Mouse (Mus musculus) liver, embryonic 14.5 days (tissue): ENCODE results near the gene Eef1akmt2. TPM values are rescaled to one million over a fixed set of nuclear protein-coding genes. Genes with fewer than 3 reads are reported as not detected.

Source experiments
- ATAC-seq: fragments of 200-750 bp; cut with Nextera tagmentation; 2 replicates; pipeline ENCODE4 v1.8.0; 2017; ENCODE audit warnings: moderate number of reproducible peaks, mild to moderate bottlenecking, moderate library complexity; ENCODE audit not compliant: insufficient read depth
- DNase-seq, 3 experiments: peaks; one replicate each; pipeline ENCODE4 v3.0.0-alpha.2; 2012 to 2013; ENCODE audit warnings: low read depth in 3 of 3, low spot score in 3 of 3
- H3K27ac ChIP-seq: fragments of 300-500 bp; sonication (generic); 2 replicates; pipeline ENCODE4 v1.5.1; 2014; ENCODE audit warnings: moderate library complexity, mild to moderate bottlenecking, control low read depth, inconsistent platforms
- H3K27me3 ChIP-seq: fragments of 300-500 bp; sonication (generic); 2 replicates; pipeline ENCODE4 v1.6.1; 2014; ENCODE audit warnings: mild to moderate bottlenecking, low read length, moderate library complexity; ENCODE audit not compliant: control insufficient read depth, insufficient read depth
- H3K36me3 ChIP-seq: fragments of 300-500 bp; sonication (generic); replicated peaks from 2 replicates; pipeline ENCODE4 v1.6.1; 2014; ENCODE audit warnings: low read depth; ENCODE audit not compliant: control insufficient read depth, insufficient read depth
- H3K4me1 ChIP-seq, 2 experiments: fragments of 200-500 bp in 1 of 2; fragments of 300-500 bp in 1 of 2; sonication (generic) in 1 of 2; replicated peaks; 2 replicates each; pipeline ENCODE4 v1.6.1; 2012 to 2014; ENCODE audit warnings: antibody characterized with exemption in 1 of 2, inconsistent platforms in 1 of 2, low read length in 1 of 2; ENCODE audit not compliant: control insufficient read depth in 2 of 2, insufficient read depth in 2 of 2
- H3K4me2 ChIP-seq: fragments of 300-500 bp; sonication (generic); 2 replicates; pipeline ENCODE4 v1.6.1; 2014; ENCODE audit warnings: low read depth, mild to moderate bottlenecking, control low read depth, moderate library complexity
- H3K4me3 ChIP-seq, 2 experiments: fragments of 200-500 bp in 1 of 2; fragments of 300-500 bp in 1 of 2; sonication (generic) in 1 of 2; 2 replicates each; pipeline ENCODE4 v1.5.1; 2012 to 2014; ENCODE audit warnings: low read depth in 2 of 2, low read length in 2 of 2, mild to moderate bottlenecking in 2 of 2, control low read depth in 1 of 2, inconsistent platforms in 1 of 2, moderate library complexity in 1 of 2; ENCODE audit not compliant: insufficient read depth in 1 of 2
- H3K9ac ChIP-seq: fragments of 300-500 bp; sonication (generic); replicated peaks from 2 replicates; pipeline ENCODE4 v1.6.1; 2014; ENCODE audit warnings: mild to moderate bottlenecking, control low read depth, moderate library complexity
- H3K9me3 ChIP-seq: fragments of 300-500 bp; sonication (generic); 2 replicates; pipeline ENCODE4 v1.6.1; 2016; ENCODE audit warnings: low read length, mixed read lengths; ENCODE audit not compliant: control insufficient read depth
- CTCF ChIP-seq: IDR thresholded peaks from 2 replicates; pipeline ENCODE4 v1.5.1; 2016; ENCODE audit warnings: antibody characterized with exemption, low read depth, control low read depth
- EP300 ChIP-seq: IDR thresholded peaks from 2 replicates; pipeline ENCODE4 v1.6.1; 2016; ENCODE audit warnings: antibody characterized with exemption, low read depth
- WGBS: fragments of 180-500 bp; shearing (Covaris S2); extraction: QIAGEN DNeasy Blood & Tissue Kit; methylation state at CpG from one replicate; pipeline ENCODE4 v1.1.7; 2014; ENCODE audit not compliant: insufficient replicate concordance; 5-methylcytosine and 5-hydroxymethylcytosine counted together
- polyA plus RNA-seq, 2 experiments: library from polyadenylated mRNA; depleted of rRNA in 1 of 2; stranded (reverse) in 1 of 2; unstranded in 1 of 2; fragments of >200 nt; fragmentation: Nextera tagmentation in 1 of 2; extraction: Ambion mirVana in 1 of 2; gene quantifications; 2 replicates each; pipeline versions ENCODE4 v1.2.1 to v1.2.3; 2012 to 2014

Gene Eef1akmt2
- polyA plus RNA-seq, 2 experiments = 13.1 to 19.0 TPM

DNA sequence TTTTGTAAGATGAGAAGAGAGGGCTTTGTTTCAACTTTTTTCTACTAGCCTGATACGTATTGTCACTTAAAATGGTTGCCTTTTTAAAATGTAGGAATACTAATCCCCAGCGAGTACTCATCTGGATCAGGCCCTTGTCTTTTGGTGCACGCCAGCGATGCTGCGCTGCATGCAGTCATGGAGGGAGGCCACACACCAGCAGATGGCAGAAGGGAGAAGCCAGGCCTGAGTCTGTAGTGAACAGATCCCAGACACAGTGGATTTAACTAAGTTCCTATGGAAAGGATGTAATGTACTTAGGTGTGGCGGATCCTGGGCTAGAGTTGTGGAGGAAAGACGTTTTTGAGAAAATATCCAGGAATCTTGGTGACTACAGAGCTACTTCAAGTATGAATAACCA, 31.6 kb upstream of the Eef1akmt2 start:
- H3K4me3 ChIP-seq = no peak overlapping the region
- TF ChIP-seq EP300 (no peak), CTCF (peak; percentile 34)
- H3K27me3 ChIP-seq = no peaks in the 10 kb centered on the region
- WGBS = 87% methylated on average over 7 of the region's 7 CpGs
- ATAC-seq (no peak), DNase-seq (no peak)
- H3K36me3 ChIP-seq = peaks cover 26% of the 10 kb centered on the region
- no peaks in the 10 kb centered on the region for H3K9me3 ChIP-seq
- no peaks in the 10 kb centered on the region; a peak in 2 of 4 replicates for H3K4me1 ChIP-seq
- no peak overlapping the region for H3K9ac ChIP-seq
- H3K27ac ChIP-seq = no peak overlapping the region
- H3K4me2 ChIP-seq = no peak overlapping the region

DNA sequence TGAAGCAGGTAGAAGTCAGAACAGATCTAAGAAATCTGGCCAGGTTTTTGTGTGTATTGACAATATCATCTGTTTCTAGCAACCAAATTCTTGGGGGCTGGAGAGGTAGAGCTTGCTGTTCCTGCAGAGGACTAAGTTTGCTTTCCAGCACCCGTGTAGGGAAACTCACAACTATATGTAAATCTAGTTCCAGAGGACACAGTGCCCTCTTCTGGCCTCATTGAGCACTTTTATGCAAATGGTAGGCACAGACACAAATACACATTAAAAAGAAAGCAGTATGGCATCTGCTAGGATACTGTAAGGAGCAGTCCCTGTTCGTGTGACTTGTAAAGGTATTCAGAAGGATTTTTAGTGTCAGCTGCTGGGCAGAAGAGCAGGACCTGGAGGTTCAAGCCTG, 29.9 kb upstream of the Eef1akmt2 start:
- Histone ChIP-seq H3K4me2 (no peak overlapping the region), H3K36me3 (peaks cover 34% of the 10 kb centered on the region), H3K27me3 (no peaks in the 10 kb centered on the region), H3K27ac (no peak overlapping the region), H3K4me3 (no peak overlapping the region), H3K9ac (no peak overlapping the region), H3K9me3 (no peaks in the 10 kb centered on the region), H3K4me1 (no peaks in the 10 kb centered on the region; a peak in 2 of 4 replicates)
- TF ChIP-seq CTCF (peak; percentile 48; the same call in 1 of the 2 replicates), EP300 (no peak)
- DNase-seq (no peak), ATAC-seq (no peak)
- 57% methylated on average over 2 of the region's 2 CpGs for WGBS

DNA sequence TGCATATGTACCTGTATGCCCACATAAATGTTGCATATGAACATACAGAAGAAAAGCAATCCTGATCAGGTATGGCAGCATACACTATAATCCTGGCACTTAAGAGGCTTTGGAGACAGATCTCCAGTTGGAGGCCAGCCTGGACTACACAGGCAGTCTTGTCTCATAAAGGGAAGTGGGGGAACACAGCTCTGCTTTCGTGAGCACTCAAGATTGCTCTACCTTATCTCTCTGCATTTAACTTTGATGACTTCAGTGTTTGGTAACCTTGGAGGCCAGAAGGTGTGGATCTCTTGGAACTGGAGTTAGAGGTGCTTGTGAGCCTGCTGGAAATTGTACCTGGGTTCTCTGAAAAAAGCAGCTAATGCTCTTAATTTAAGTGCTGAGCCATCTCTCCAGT, 27.8 kb upstream of the Eef1akmt2 start:
- Histone ChIP-seq H3K27me3 (no peaks in the 10 kb centered on the region), H3K4me3 (no peak overlapping the region), H3K4me2 (no peak overlapping the region), H3K9me3 (no peaks in the 10 kb centered on the region), H3K27ac (no peak overlapping the region), H3K9ac (no peak overlapping the region), H3K4me1 (no peaks in the 10 kb centered on the region), H3K36me3 (peaks cover 51% of the 10 kb centered on the region)
- TF ChIP-seq EP300 (no peak), CTCF (no peak)
- no peak for DNase-seq
- ATAC-seq = no peak
- WGBS = 57% methylated on average over 1 of the region's 1 CpGs

DNA sequence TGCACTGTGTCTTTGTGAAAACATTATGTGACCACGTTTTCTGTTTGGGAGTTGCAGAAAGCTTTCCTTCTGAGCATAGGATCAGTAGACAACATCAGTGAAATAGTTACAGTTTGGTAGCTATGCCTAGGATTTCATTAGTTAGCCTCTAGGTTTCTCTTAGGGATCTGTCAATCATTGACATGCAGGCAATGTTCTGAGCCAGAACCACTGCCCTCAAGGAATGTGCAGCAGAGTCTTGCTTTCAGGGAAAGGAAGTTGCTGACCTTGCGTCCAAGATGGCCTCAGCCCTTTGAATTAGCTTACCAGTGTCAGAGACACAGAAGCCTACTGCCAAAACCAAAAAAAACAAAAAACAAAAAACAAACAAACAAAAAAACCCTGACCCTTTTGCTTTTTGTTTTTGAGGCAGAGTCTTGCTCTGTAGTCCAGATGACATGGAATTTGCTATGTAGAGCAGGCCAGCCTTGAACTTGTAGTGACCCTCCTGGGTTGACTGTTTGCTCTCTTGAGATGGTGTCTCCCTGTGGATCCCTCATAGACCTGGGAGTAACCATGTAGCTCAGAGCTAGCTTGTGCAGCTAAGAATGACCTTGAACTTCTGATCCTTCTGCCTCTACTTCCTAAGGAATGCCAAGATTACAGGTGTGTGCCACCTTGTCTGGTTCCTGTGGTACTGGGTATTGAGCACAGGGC, 23.1 kb upstream of the Eef1akmt2 start:
- no peak overlapping the region for H3K9ac ChIP-seq
- DNase-seq = no peak
- no peaks in the 10 kb centered on the region for H3K9me3 ChIP-seq
- ATAC-seq = no peak
- TF ChIP-seq CTCF = no peak
- TF ChIP-seq EP300 = no peak
- H3K36me3 ChIP-seq = peaks cover 56% of the 10 kb centered on the region
- no peak overlapping the region for H3K4me2 ChIP-seq
- H3K27ac ChIP-seq = no peak overlapping the region
- no peak overlapping the region for H3K4me3 ChIP-seq
- H3K4me1 ChIP-seq = no peaks in the 10 kb centered on the region
- H3K27me3 ChIP-seq = no peaks in the 10 kb centered on the region
- 80% methylated on average over 2 of the region's 2 CpGs for WGBS

DNA sequence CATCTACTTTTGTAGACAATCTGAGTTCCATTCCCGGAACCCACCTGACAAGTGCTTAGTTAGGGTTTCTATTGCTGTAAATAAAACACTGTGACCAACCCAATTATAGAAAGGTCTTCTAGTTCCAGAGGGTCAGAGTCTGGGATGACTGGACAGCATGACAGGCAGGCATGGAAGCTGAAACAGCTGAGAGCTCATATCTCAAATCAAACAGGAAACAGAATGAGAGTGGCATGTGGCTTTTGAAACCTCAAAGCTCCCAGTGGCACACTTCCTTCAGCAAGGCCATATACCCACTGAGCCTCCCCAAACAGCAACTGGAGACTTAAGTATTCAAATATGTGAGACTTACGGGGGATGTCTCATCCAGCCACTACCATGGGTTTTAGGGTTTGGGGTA, 20.6 kb upstream of the Eef1akmt2 start:
- Histone ChIP-seq H3K9ac (no peak overlapping the region), H3K36me3 (peaks cover 55% of the 10 kb centered on the region), H3K9me3 (no peaks in the 10 kb centered on the region), H3K27ac (no peak overlapping the region), H3K4me1 (no peaks in the 10 kb centered on the region), H3K4me2 (no peak overlapping the region), H3K4me3 (no peak overlapping the region), H3K27me3 (no peaks in the 10 kb centered on the region)
- DNase-seq = no peak
- no peak for TF ChIP-seq CTCF
- TF ChIP-seq EP300 = no peak
- ATAC-seq = no peak
- 63% methylated on average over 2 of the region's 2 CpGs for WGBS
